Mouse (Mus musculus) adrenal gland, adult 18-20 months (tissue): ENCODE data around the gene Lrrc23. TPM values are rescaled to one million over a fixed set of nuclear protein-coding genes. Genes with fewer than 3 reads are reported as not detected.

Source experiments
- total RNA-seq, 2 experiments: library from RNA; stranded (reverse); gene quantifications; 1 replicate in 1 of 2; 2 replicates in 1 of 2; pipeline ENCODE4 v1.2.3; 2021

The Lrrc23 gene
- total RNA-seq, 2 experiments from 2014 or later = 0.90 TPM; not detected in 1

Other genes starting within 250 kb of the Lrrc23 start
- 10 to 100 TPM; 48.3 to 69.2 TPM for gene C1s1, start 237.4 kb downstream of the Lrrc23 start, total RNA-seq
- 10 to 100 TPM in 1 of 2 experiments, 1 to 10 TPM in 1; 6.7 to 12.3 TPM for gene C1rb, start 209.4 kb downstream of the Lrrc23 start, total RNA-seq
- gene C1s2, start 143.6 kb downstream of the Lrrc23 start, total RNA-seq = 1 to 10 TPM; 2.0 to 2.8 TPM
- gene Lpcat3, start 116.7 kb downstream of the Lrrc23 start, total RNA-seq = 100 to 1,000 TPM in 1 of 2 experiments, 10 to 100 TPM in 1; 92.9 to 108 TPM
- gene Emg1, start 67.5 kb downstream of the Lrrc23 start, total RNA-seq = 10 to 100 TPM; 81.0 to 86.4 TPM
- 100 to 1,000 TPM; 285 to 301 TPM for gene Phb2, start 67.4 kb downstream of the Lrrc23 start, total RNA-seq
- gene Ptpn6, start 41.0 kb downstream of the Lrrc23 start, total RNA-seq = 10 to 100 TPM in 1 of 2 experiments, 1 to 10 TPM in 1; 9.8 to 11.5 TPM
- 100 to 1,000 TPM; 341 to 388 TPM for gene Grcc10, start 38.4 kb downstream of the Lrrc23 start, total RNA-seq
- not detected for gene Gm45234, start 23.7 kb downstream of the Lrrc23 start, total RNA-seq
- 10 to 100 TPM; 78.4 to 80.2 TPM for gene Atn1, start 23.2 kb downstream of the Lrrc23 start, total RNA-seq
- gene Eno2, start 10.1 kb downstream of the Lrrc23 start, total RNA-seq = 10 to 100 TPM; 19.8 to 37.7 TPM
- 10 to 100 TPM; 17.3 to 18.9 TPM for gene Spsb2, start 28.9 kb upstream of the Lrrc23 start, total RNA-seq
- 100 to 1,000 TPM; 383 to 517 TPM for gene Tpi1, start 34.6 kb upstream of the Lrrc23 start, total RNA-seq
- 100 to 1,000 TPM; 107 to 128 TPM for gene Usp5, start 49.8 kb upstream of the Lrrc23 start, total RNA-seq
- gene Cdca3, start 49.8 kb upstream of the Lrrc23 start, total RNA-seq = 1 to 10 TPM in 1 of 2 experiments, under 1 TPM in 1; 0.77 to 2.7 TPM
- gene Gnb3, start 60.5 kb upstream of the Lrrc23 start, total RNA-seq = 1 to 10 TPM; 9.2 to 9.6 TPM
- gene P3h3, start 78.0 kb upstream of the Lrrc23 start, total RNA-seq = 10 to 100 TPM; 24.1 to 24.4 TPM
- gene Gpr162, start 84.3 kb upstream of the Lrrc23 start, total RNA-seq = 1 to 10 TPM in 1 of 2 experiments, under 1 TPM in 1; 0.76 to 1.8 TPM
- gene Cd4, start 108.5 kb upstream of the Lrrc23 start, total RNA-seq = 1 to 10 TPM in 1 of 2 experiments, under 1 TPM in 1; 0.36 to 1.8 TPM
- gene Lag3, start 132.0 kb upstream of the Lrrc23 start, total RNA-seq = 1 to 10 TPM; 1.4 to 2.6 TPM
- gene Ptms, start 140.4 kb upstream of the Lrrc23 start, total RNA-seq = 100 to 1,000 TPM; 770 to 874 TPM
- gene Mlf2, start 151.7 kb upstream of the Lrrc23 start, total RNA-seq = 100 to 1,000 TPM; 298 to 321 TPM
- 100 to 1,000 TPM; 112 to 141 TPM for gene Cops7a, start 185.8 kb upstream of the Lrrc23 start, total RNA-seq
- gene Pianp, start 217.0 kb upstream of the Lrrc23 start, total RNA-seq = 1 to 10 TPM; 1.6 to 3.0 TPM
- 10 to 100 TPM; 56.0 to 56.1 TPM for gene Zfp384, start 229.4 kb upstream of the Lrrc23 start, total RNA-seq